Mouse (Mus musculus) urinary bladder, postnatal 4 days (tissue): ENCODE data around the gene Hnf4a.
A peak's percentile ranks its signal among the peaks of the same experiment; 100 is the strongest.
"Not testable (repeated sequence)": the region's sequence is repeated elsewhere in the genome, so short reads cannot be mapped to it uniquely, and the experiment has no call there.

ENCODE experiments used
- DNase-seq, 2 experiments: peaks; one replicate each; pipeline ENCODE4 v3.0.0; 2021 to 2022; ENCODE audit warnings: low spot score in 2 of 2

Hnf4a gene

GRCm38 (mm10) chr2:163506300-163507004 lies at the start of gene Hnf4a:
Gene Hnf4a (plus strand): TSS chr2:163506808.
- DNase-seq: no peak

- DNase-seq: no peak
These were observed 47.9 kb upstream of the Hnf4a start for GRCm38 (mm10) chr2:163458539-163459265.

GRCm38 (mm10) chr2:163459380-163459779 lies 47.2 kb upstream of the Hnf4a start:
- DNase-seq: no peak

GRCm38 (mm10) chr2:163460622-163461021 lies 46.0 kb upstream of the Hnf4a start:
- no peak for DNase-seq

GRCm38 (mm10) chr2:163461307-163461706 lies 45.3 kb upstream of the Hnf4a start:
- not testable (repeated sequence) for DNase-seq

GRCm38 (mm10) chr2:163462386-163462785 lies 44.2 kb upstream of the Hnf4a start:
- no peak for DNase-seq

GRCm38 (mm10) chr2:163462801-163463200 lies 43.8 kb upstream of the Hnf4a start:
- DNase-seq: no peak

GRCm38 (mm10) chr2:163463251-163463769 lies 43.3 kb upstream of the Hnf4a start:
- DNase-seq: no peak

- DNase-seq: no peak
These were observed 42.6 kb upstream of the Hnf4a start for GRCm38 (mm10) chr2:163463998-163464397.

GRCm38 (mm10) chr2:163464562-163464961 lies 42.0 kb upstream of the Hnf4a start:
- no peak for DNase-seq

GRCm38 (mm10) chr2:163466771-163467170 lies 39.8 kb upstream of the Hnf4a start:
- no peak for DNase-seq

- DNase-seq: no peak
These were observed 39.0 kb upstream of the Hnf4a start for GRCm38 (mm10) chr2:163467585-163467984.

GRCm38 (mm10) chr2:163468866-163469265 lies 37.7 kb upstream of the Hnf4a start:
- DNase-seq: no peak

- no peak for DNase-seq
These were observed 36.9 kb upstream of the Hnf4a start for GRCm38 (mm10) chr2:163469711-163470110.

GRCm38 (mm10) chr2:163471136-163471535 lies 35.5 kb upstream of the Hnf4a start:
- no peak for DNase-seq

- DNase-seq: no peak
These were observed 34.7 kb upstream of the Hnf4a start for GRCm38 (mm10) chr2:163471710-163472465.

- DNase-seq: peak; percentile 92 to 95
These were observed 34.1 kb upstream of the Hnf4a start, which contains the start of gene Fitm2 for GRCm38 (mm10) chr2:163472466-163472851. Gene Fitm2 (minus strand): TSS chr2:163472629.

GRCm38 (mm10) chr2:163480191-163480825 lies 26.3 kb upstream of the Hnf4a start:
- DNase-seq: no peak

- no peak for DNase-seq
These were observed 25.0 kb upstream of the Hnf4a start for GRCm38 (mm10) chr2:163481539-163482029.

- DNase-seq: no peak
These were observed 19.2 kb upstream of the Hnf4a start for GRCm38 (mm10) chr2:163487360-163487759.

- DNase-seq: no peak
These were observed 16.8 kb upstream of the Hnf4a start for GRCm38 (mm10) chr2:163489725-163490291.
